Mouse (Mus musculus): ENCODE results near the gene Plekhg2. TPM values are rescaled to one million over a fixed set of nuclear protein-coding genes. Genes with fewer than 3 reads are reported as not detected.

The Plekhg2 gene
- polyA plus RNA-seq, 1 experiment, result not detected

GRCm38 (mm10) chr7:28386007-28386406 is 13.6 kb upstream of the Plekhg2 start:
- no peak overlapping the region for H3K4me3 ChIP-seq (ENCODE audit: insufficient read depth, low read depth, low read length)
- peaks cover 25% of the 10 kb centered on the region for H3K4me1 ChIP-seq (ENCODE audit: control insufficient read depth, insufficient read depth, low read length)
- no peak overlapping the region for H3K27ac ChIP-seq (ENCODE audit: insufficient read depth, low read depth, low read length)
- TF ChIP-seq CTCF (IDR thresholded peaks at IDR 0.05; ENCODE audit: insufficient read depth, low read depth, low read length), result no peak
- TF ChIP-seq POLR2A (IDR thresholded peaks at IDR 0.05; ENCODE audit: insufficient read depth, low read depth, low read length), result no peak
- WGBS, result 88% methylated on average over 7 of the region's 7 CpGs

DNA sequence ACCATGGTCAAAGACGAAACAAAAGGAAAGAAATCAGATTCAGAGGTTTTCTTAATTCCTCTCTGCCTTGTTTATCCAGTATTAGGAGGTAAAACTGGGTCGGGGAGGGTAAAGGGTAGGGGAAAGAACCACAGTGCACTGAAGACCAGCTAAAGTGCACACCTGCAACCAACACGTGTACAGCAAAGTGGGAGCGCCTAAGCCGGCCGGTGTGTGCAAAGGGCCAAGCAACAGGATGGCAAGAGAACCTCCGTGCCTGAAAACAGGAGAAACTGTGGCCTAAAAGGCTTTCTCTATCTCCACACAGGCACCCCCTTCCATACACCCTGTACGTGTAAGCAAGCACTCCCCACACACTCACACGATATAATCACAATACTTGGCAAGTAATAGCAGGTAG is 12.8 kb upstream of the Plekhg2 start:
- H3K27ac ChIP-seq (ENCODE audit: insufficient read depth, low read depth, low read length), result no peak overlapping the region
- TF ChIP-seq POLR2A (IDR thresholded peaks at IDR 0.05; ENCODE audit: insufficient read depth, low read depth, low read length) (no peak), CTCF (IDR thresholded peaks at IDR 0.05; ENCODE audit: insufficient read depth, low read depth, low read length) (no peak)
- 91% methylated on average over 9 of the region's 9 CpGs for WGBS

DNA sequence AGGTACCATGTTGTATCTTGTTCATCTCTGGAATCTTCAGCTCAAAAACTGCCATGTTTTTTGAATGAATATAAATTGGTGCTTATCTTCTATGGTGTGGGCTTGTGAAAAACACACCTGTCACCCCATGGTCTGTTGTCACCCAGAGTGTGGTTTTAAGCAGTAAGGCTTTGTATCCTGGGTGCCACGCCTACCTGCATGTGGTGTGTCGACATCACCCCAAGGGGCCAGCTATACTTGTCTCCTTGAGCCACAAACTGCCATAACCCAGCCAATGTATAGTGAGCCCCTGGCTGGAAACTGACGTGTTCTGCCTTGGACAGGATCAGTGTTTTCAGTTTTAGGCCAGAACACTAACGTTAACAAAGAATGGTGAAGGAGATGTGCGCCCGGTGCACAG is 11.8 kb upstream of the Plekhg2 start:
- WGBS, result 82% methylated on average over 6 of the region's 6 CpGs
- TF ChIP-seq POLR2A (IDR thresholded peaks at IDR 0.05; ENCODE audit: insufficient read depth, low read depth, low read length) (no peak), CTCF (IDR thresholded peaks at IDR 0.05; ENCODE audit: insufficient read depth, low read depth, low read length) (no peak)
- peaks cover 34% of the 10 kb centered on the region for H3K4me1 ChIP-seq (ENCODE audit: control insufficient read depth, insufficient read depth, low read length)
- no peak overlapping the region for H3K27ac ChIP-seq (ENCODE audit: insufficient read depth, low read depth, low read length)
- H3K4me3 ChIP-seq (ENCODE audit: insufficient read depth, low read depth, low read length), result no peak overlapping the region

More for the DNA sequence above, 12.8 kb upstream of the Plekhg2 start:
- H3K4me3 ChIP-seq (ENCODE audit: insufficient read depth, low read depth, low read length), result no peak overlapping the region
- peaks cover 30% of the 10 kb centered on the region for H3K4me1 ChIP-seq (ENCODE audit: control insufficient read depth, insufficient read depth, low read length)

GRCm38 (mm10) chr7:28383606-28384005 is 11.2 kb upstream of the Plekhg2 start:
- H3K4me3 ChIP-seq (ENCODE audit: insufficient read depth, low read depth, low read length), result no peak overlapping the region
- no peak for TF ChIP-seq CTCF (IDR thresholded peaks at IDR 0.05; ENCODE audit: insufficient read depth, low read depth, low read length)
- no peak for TF ChIP-seq POLR2A (IDR thresholded peaks at IDR 0.05; ENCODE audit: insufficient read depth, low read depth, low read length)
- no peak overlapping the region for H3K27ac ChIP-seq (ENCODE audit: insufficient read depth, low read depth, low read length)
- peaks cover 39% of the 10 kb centered on the region for H3K4me1 ChIP-seq (ENCODE audit: control insufficient read depth, insufficient read depth, low read length)
- 79% methylated on average over 4 of the region's 4 CpGs for WGBS

DNA sequence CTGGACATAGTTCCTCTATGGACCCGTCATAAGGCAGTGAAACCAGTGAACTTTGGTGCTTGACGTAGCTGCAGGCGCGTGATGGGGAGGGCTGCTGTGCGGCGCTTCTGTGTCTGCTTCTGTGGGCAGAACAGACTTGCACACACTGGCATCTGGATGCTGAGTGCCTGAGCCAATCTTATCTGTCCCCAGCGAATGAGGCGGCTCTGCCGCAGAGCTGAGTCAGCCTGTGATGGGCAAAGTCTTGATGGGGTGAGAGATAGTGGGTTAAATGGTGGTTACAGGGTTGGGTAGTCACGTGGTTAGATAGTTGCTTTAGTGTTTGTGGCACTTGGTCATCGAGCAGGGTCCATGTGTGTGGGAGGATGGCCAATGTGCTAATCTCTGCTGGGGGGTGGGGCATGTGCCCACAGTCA is 10.6 kb upstream of the Plekhg2 start:
- 24% methylated on average over 11 of the region's 11 CpGs for WGBS
- no peak overlapping the region for H3K4me3 ChIP-seq (ENCODE audit: insufficient read depth, low read depth, low read length)
- H3K27ac ChIP-seq (ENCODE audit: insufficient read depth, low read depth, low read length), result peak overlapping the region; percentile 94

DNA sequence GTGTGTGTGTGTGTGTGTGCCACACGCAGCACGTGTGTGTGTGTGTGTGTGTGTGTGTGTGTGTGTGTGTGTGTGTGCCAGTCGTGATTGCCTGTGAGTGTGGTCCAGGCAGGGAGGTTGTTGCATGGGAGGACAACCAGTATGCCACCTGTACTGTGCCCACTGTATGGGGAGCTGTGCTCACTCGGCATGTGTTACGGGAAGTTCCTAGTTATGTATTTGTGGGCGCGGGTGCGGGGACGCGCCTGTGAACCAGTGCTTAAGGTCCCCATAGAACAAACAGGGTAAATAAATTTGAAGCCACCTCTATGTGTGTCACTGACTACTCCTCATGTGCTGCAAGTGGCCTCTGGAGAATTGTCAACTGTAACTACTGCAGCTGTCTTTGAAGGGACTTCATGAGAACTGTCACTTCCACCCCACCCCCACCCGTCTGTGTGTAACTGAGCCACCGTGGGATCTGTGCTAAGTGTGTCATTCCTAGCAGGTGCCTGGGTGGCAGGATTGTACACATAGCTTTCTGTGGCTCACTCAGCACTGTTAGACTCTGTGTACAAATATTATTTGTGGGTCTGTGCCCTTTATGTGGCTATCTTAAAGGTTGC is 10.1 kb upstream of the Plekhg2 start:
- Histone ChIP-seq H3K27ac (ENCODE audit: insufficient read depth, low read depth, low read length) (peak overlapping the region; percentile 94), H3K4me1 (ENCODE audit: control insufficient read depth, insufficient read depth, low read length) (peaks cover 50% of the 10 kb centered on the region), H3K4me3 (ENCODE audit: insufficient read depth, low read depth, low read length) (peak overlapping the region; percentile 25; the same call in 1 of the 2 replicates)
- no peak for TF ChIP-seq CTCF (IDR thresholded peaks at IDR 0.05; ENCODE audit: insufficient read depth, low read depth, low read length)
- TF ChIP-seq POLR2A (IDR thresholded peaks at IDR 0.05; ENCODE audit: insufficient read depth, low read depth, low read length), result no peak
- 29% methylated on average over 12 of the region's 12 CpGs for WGBS

More for the DNA sequence above, 10.6 kb upstream of the Plekhg2 start:
- no peak for TF ChIP-seq POLR2A (IDR thresholded peaks at IDR 0.05; ENCODE audit: insufficient read depth, low read depth, low read length)
- TF ChIP-seq CTCF (IDR thresholded peaks at IDR 0.05; ENCODE audit: insufficient read depth, low read depth, low read length), result no peak
- H3K4me1 ChIP-seq (ENCODE audit: control insufficient read depth, insufficient read depth, low read length), result peaks cover 45% of the 10 kb centered on the region

DNA sequence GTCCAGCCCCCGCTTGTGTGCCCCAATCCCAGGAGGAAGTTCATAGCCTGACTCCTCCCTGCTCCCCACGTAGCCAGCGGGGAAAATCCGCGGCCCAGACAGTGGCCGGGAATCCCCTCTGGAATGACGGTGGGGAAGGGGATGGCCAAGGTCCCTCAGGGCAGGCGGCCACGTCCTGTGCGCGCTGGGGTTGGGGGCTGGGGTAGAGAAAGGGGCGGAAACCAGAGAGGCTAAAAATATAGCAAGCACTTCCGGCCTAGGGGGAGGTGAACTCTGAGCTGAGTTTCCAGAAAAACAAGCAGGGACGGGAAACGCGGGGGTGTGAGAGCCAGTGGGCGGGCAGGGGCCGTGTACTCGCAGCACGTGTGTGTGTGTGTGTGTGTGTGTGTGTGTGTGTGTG is 9.5 kb upstream of the Plekhg2 start:
- TF ChIP-seq CTCF (IDR thresholded peaks at IDR 0.05; ENCODE audit: insufficient read depth, low read depth, low read length), result no peak
- TF ChIP-seq POLR2A (IDR thresholded peaks at IDR 0.05; ENCODE audit: insufficient read depth, low read depth, low read length), result no peak
- peaks cover 51% of the 10 kb centered on the region for H3K4me1 ChIP-seq (ENCODE audit: control insufficient read depth, insufficient read depth, low read length)
- peak overlapping the region; percentile 94 for H3K27ac ChIP-seq (ENCODE audit: insufficient read depth, low read depth, low read length)
- WGBS, result 2% methylated on average over 20 of the region's 20 CpGs
- peak overlapping the region; percentile 25 for H3K4me3 ChIP-seq (ENCODE audit: insufficient read depth, low read depth, low read length)

DNA sequence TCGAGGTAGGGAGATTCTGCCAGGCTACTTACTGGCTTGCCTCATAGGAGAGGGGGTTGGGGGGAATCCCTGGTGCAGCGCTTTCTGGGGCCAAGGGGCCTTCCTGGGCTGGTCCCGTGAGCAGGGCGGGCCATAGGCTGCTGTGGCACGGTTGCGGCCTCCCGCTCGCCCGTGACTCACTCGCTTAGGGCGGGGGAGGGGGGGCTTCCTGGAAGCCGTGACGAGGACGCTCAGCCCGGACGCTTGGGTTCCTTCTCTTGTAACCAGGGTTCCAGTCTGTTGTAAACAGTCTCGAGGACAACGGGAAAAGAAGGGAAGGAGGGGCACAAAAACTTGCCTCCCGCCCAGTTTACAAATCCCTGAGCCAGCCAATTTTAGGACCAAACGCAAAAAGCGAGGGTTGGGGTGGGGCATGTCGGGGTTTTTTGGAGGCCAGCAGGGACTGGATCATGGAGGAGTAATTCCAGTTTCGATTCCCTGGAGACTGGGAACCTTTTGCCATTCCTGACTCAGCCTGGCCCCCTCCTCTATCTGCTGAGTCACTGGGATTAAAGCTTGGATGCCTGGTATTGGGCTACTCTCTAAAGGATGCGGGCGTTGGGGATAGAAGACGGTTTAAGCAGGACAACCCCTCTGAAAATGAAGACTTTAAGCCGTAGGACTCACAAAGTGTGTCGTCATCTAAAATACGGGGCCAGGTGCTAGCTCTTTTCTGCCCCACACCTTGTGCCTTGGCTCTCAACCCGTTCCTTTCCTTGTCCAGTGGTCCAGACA is 8.8 kb upstream of the Plekhg2 start:
- H3K27ac ChIP-seq (ENCODE audit: insufficient read depth, low read depth, low read length), result peak overlapping the region; percentile 94
- WGBS, result 6% methylated on average over 30 of the region's 30 CpGs
- H3K4me3 ChIP-seq (ENCODE audit: insufficient read depth, low read depth, low read length), result peak overlapping the region; percentile 25
- TF ChIP-seq POLR2A (IDR thresholded peaks at IDR 0.05; ENCODE audit: insufficient read depth, low read depth, low read length), result no peak
- TF ChIP-seq CTCF (IDR thresholded peaks at IDR 0.05; ENCODE audit: insufficient read depth, low read depth, low read length), result no peak
- peaks cover 55% of the 10 kb centered on the region for H3K4me1 ChIP-seq (ENCODE audit: control insufficient read depth, insufficient read depth, low read length)
